Mouse (Mus musculus) gastrocnemius, adult 2 months (tissue): ENCODE results near the gene Trak2. TPM values are rescaled to one million over a fixed set of nuclear protein-coding genes. Genes with fewer than 3 reads are reported as not detected.

Experiments used
- DNase-seq: peaks from one replicate; pipeline ENCODE4 v3.0.0; 2022
- H3K27ac ChIP-seq: fragments of 200-600 bp; 2 replicates; pipeline ENCODE4 v1.8.1; 2022; ENCODE audit warnings: mild to moderate bottlenecking
- H3K4me3 ChIP-seq: fragments of 200-600 bp; 2 replicates; pipeline ENCODE4 v1.8.1; 2022; ENCODE audit warnings: mild to moderate bottlenecking, moderate library complexity
- CTCF ChIP-seq: fragments of 200-600 bp; IDR thresholded peaks from 2 replicates; pipeline ENCODE4 v1.8.1; 2022; ENCODE audit warnings: antibody characterized with exemption, mild to moderate bottlenecking, moderate library complexity
- intact Hi-C: fragments of 180-260 bp; cut with DNase I; formaldehyde crosslinking; loops from one replicate; pipeline ENCODE4 v1.15.1; 2025
- long read RNA-seq, 2 experiments: library from polyadenylated mRNA; stranded (forward); transcript quantifications; one replicate each; pipeline ENCODE4 v2.0.0; 2021
- total RNA-seq, 2 experiments: library from RNA; stranded (reverse); gene quantifications; 2 replicates each; pipeline ENCODE4 v1.2.3; 2021

The Trak2 gene
- total RNA-seq: 10 to 100 TPM; 72.9 to 83.5 TPM
- long read RNA-seq, experiment 1, full-length matches to known transcripts: 41 of 82 reads
- long read RNA-seq, experiment 1, partial matches to known transcripts: 8 of 82 reads
- long read RNA-seq, experiment 1, other reads (novel, unspliced or antisense): 33 of 82 reads
- long read RNA-seq, experiment 2, full-length matches to known transcripts: 31 of 82 reads
- long read RNA-seq, experiment 2, partial matches to known transcripts: 7 of 82 reads
- long read RNA-seq, experiment 2, other reads (novel, unspliced or antisense): 44 of 82 reads

GRCm38 (mm10) chr1:58973366-58974221, at the start of gene Trak2, which contains the start of gene Stradb:
Trak2 (minus strand) TSS chr1:58973430.
Stradb (plus strand) TSS chr1:58973522.
- intact Hi-C loops: loop anchor here (1.0 kb wide), 1 partner anchor 15 kb away; no protein-coding TSS in a partner anchor
- no peak for TF ChIP-seq CTCF
- Histone ChIP-seq H3K4me3 (peak within 1 kb of the TSS; percentile 93), H3K27ac (peak within 1 kb of the TSS; percentile 98)
- peak; percentile 97 for DNase-seq

GRCm38 (mm10) chr1:59021556-59021955, 48.3 kb upstream of the Trak2 start:
- Histone ChIP-seq H3K27ac (no peak overlapping the region), H3K4me3 (no peak overlapping the region)
- intact Hi-C loops: no loop called here
- TF ChIP-seq CTCF: no peak
- DNase-seq: no peak

- TF ChIP-seq CTCF: peak; percentile 33
- DNase-seq: no peak
- Histone ChIP-seq H3K27ac (no peak overlapping the region), H3K4me3 (no peak overlapping the region)
- intact Hi-C loops: no loop called here
These were observed 36.0 kb upstream of the Trak2 start for GRCm38 (mm10) chr1:59009250-59009649.

GRCm38 (mm10) chr1:58995313-58995712, 22.1 kb upstream of the Trak2 start:
- no peak for DNase-seq
- TF ChIP-seq CTCF: no peak
- intact Hi-C loops: no loop called here
- Histone ChIP-seq H3K4me3 (no peak overlapping the region), H3K27ac (no peak overlapping the region)

- H3K27ac ChIP-seq: no peak overlapping the region
- TF ChIP-seq CTCF: peak; percentile 54
- intact Hi-C loops: loop anchor here (2.0 kb wide), 1 partner anchor 223 kb away; no protein-coding TSS in a partner anchor
- H3K4me3 ChIP-seq: no peak overlapping the region
- no peak for DNase-seq
These were observed 20.5 kb upstream of the Trak2 start for GRCm38 (mm10) chr1:58993723-58994122.

GRCm38 (mm10) chr1:58993144-58993543, 19.9 kb upstream of the Trak2 start:
- intact Hi-C loops: loop anchor here (2.0 kb wide), 1 partner anchor 222 kb away; no protein-coding TSS in a partner anchor
- no peak overlapping the region for H3K27ac ChIP-seq
- no peak overlapping the region for H3K4me3 ChIP-seq
- no peak for TF ChIP-seq CTCF
- DNase-seq: no peak

GRCm38 (mm10) chr1:58984586-58984985, 11.4 kb upstream of the Trak2 start:
- intact Hi-C loops: loop anchor here (5.0 kb wide), 1 partner anchor 67 kb away; no protein-coding TSS in a partner anchor
- DNase-seq: peak; percentile 70
- H3K4me3 ChIP-seq: no peak overlapping the region
- H3K27ac ChIP-seq: peak overlapping the region; percentile 81
- no peak for TF ChIP-seq CTCF

GRCm38 (mm10) chr1:58982276-58982675, 9.0 kb upstream of the Trak2 start:
- no peak for DNase-seq
- no peak for TF ChIP-seq CTCF
- H3K27ac ChIP-seq: peak overlapping the region; percentile 81
- H3K4me3 ChIP-seq: no peak overlapping the region
- intact Hi-C loops: loop anchor here (5.0 kb wide), 1 partner anchor 65 kb away; no protein-coding TSS in a partner anchor

- intact Hi-C loops: loop anchor here (1.0 kb wide), 1 partner anchor 15 kb away; no protein-coding TSS in a partner anchor
These were observed 322 bp downstream of the Trak2 start for GRCm38 (mm10) chr1:58972851-58973365.

GRCm38 (mm10) chr1:58971097-58971496, 2.1 kb downstream of the Trak2 start:
- intact Hi-C loops: no loop called here
- DNase-seq: no peak
- Histone ChIP-seq H3K27ac (no peak overlapping the region), H3K4me3 (peak overlapping the region; percentile 93)
- TF ChIP-seq CTCF: no peak

More at GRCm38 (mm10) chr1:58972851-58973365, 322 bp downstream of the Trak2 start:
- no peak for TF ChIP-seq CTCF
- no peak for DNase-seq
- peak overlapping the region; percentile 98 for H3K27ac ChIP-seq
- H3K4me3 ChIP-seq: peak overlapping the region; percentile 93

GRCm38 (mm10) chr1:58970054-58970453, 3.2 kb downstream of the Trak2 start:
- peak overlapping the region; percentile 43; the same call in 1 of the 2 replicates for H3K27ac ChIP-seq
- intact Hi-C loops: no loop called here
- no peak for DNase-seq
- no peak overlapping the region for H3K4me3 ChIP-seq
- TF ChIP-seq CTCF: no peak

- no peak overlapping the region for H3K4me3 ChIP-seq
- intact Hi-C loops: no loop called here
- no peak for DNase-seq
- no peak overlapping the region for H3K27ac ChIP-seq
- TF ChIP-seq CTCF: no peak
These were observed 5.7 kb downstream of the Trak2 start for GRCm38 (mm10) chr1:58967534-58967933.
